Mouse (Mus musculus) lung, postnatal 4 days (tissue): ENCODE measurements around the gene Lad1.

ENCODE experiments used
- DNase-seq, 2 experiments: peaks; one replicate each; pipeline ENCODE4 v3.0.0; 2021

Lad1 gene

DNA sequence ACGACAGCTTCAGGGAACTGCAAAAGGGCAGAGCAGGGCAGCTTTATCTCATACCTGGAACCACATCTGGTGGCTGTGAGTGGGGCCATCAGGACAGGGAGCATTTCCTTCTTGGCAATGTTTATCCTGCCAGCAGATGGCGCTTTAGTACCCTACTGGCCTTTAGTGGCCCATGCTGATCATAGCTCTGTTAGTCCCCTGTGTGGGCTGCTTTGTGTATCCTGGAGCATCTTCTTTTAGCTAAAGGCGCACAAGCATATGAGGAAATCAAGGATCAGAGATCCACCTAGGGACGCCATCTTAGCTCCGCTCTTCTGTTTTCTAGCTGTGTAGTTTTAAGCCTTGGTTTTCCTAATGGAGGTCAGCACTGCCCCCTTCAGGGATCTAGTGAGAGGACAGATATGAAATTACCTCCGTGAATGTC lies 28.8 kb downstream of the Lad1 start:
- peak in 1 of 2 experiments; percentile 51 for DNase-seq

- no peak for DNase-seq
Measured at GRCm38 (mm10) chr1:135847611-135848351, 29.4 kb downstream of the Lad1 start.

GRCm38 (mm10) chr1:135850722-135851512 lies 32.5 kb downstream of the Lad1 start:
- peak; percentile 50 to 53 for DNase-seq

DNA sequence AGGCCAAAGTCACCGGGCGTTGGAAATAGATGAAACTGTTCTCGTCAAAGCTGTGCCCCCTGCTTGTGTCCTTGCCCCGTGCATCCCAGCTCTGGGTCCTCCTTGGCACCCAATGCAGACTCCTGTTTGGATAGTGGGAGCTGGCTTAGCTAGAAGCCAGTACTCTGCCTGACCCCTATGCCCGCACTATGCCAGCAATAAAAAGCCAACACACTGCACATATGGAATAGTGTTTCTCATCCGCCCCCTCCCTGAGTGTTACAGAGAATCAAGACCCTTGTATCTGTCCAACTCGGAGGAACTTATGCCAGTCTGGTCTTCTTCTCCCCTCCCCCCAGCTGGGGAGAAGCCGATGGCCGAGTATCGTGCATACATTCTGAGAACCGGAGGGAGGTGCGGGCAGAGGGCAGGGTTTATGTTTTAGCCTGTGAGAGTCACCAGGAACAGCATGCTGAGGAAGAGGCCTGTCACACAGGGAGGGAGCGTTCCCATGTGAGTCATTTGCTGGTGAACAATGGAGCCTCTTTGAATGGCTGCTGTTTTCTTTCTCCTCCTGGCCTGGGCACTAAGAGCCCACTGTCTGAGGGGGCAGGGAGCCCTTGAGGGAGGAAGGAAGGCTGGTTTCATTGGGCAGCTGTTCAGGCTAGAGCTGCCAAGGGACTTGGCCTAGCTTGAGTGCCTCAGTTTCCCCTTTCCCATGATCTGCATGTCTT lies 33.8 kb downstream of the Lad1 start:
- no peak for DNase-seq

DNA sequence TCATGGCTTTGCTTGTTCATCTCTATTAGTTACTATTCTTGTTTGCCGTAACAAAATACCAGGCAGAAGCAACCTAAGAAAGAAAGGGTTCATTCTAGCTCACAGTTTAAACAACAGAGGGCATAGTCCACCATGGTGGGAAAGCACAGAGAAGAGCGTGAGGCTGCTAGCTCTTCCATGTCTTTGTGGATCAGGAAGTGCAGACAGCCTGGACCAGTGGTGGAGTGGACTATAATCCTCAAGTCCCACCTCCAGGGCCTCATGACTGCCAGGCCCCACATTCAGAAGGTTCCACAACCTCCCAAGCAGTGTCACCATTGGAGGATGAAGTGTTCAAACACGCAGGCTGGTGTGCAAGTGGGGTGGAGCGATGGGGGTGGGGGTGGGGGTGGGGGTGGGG lies 34.8 kb downstream of the Lad1 start:
- no peak for DNase-seq

GRCm38 (mm10) chr1:135854591-135855343 lies 36.4 kb downstream of the Lad1 start:
- DNase-seq, result no peak

GRCm38 (mm10) chr1:135855344-135855687 lies 36.9 kb downstream of the Lad1 start:
- DNase-seq, result no peak

GRCm38 (mm10) chr1:135856070-135856469 lies 37.7 kb downstream of the Lad1 start:
- no peak for DNase-seq

DNA sequence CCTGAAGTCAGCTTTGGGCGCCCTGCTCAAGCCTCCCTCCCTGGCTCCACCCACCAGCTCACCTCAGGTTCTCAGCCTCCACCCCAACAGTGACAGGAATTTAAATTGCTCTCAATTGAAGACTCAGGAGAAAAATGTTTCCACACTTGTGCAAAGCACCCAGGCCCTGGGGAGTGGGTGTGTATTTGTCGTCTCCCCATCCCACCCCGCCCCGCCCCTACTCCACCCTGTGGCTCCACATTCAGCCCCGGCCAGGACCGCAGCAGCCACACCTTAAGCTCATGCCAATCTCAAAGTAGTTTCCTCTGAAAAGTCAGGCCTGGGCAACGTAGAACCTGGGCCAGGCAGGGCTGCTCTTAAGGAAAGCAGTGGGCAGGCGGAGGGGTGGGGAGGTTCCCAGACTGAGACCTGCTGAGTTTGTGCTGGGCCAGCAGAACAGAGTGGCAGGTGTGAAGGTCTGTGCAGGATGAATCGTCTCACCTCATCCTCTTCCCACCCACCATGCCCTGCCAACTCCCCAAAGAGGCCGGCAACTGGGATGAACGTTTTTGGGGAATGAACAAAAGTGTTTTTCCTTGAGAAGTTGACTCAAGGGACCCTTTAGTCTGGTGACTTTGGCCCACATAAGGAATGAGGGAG lies 38.9 kb downstream of the Lad1 start:
- DNase-seq, result no peak

- no peak for DNase-seq
Measured at GRCm38 (mm10) chr1:135858533-135858932, 40.1 kb downstream of the Lad1 start.

DNA sequence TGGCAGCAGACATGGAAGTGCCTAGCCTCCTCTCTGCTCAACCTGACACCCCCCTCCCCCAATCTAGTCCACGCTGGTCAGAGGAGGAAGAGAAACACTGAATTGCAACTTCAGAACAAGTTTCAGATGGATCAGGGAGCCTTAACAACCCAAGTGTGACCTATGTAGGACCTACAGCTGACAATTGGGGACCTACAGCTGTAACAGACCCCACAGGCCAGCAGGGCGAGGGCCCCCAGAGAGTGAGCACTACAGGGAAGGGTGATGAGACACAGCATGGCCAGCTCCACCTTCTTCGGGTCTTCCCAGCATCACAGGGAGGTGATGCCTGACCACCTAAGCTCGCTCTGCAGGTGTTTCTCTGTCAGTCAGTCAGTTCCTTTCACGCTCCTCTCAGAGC lies 42.7 kb downstream of the Lad1 start:
- no peak for DNase-seq

- DNase-seq, result no peak
Measured at GRCm38 (mm10) chr1:135861980-135862552, 43.7 kb downstream of the Lad1 start.

GRCm38 (mm10) chr1:135862561-135862960 lies 44.2 kb downstream of the Lad1 start:
- DNase-seq, result no peak

DNA sequence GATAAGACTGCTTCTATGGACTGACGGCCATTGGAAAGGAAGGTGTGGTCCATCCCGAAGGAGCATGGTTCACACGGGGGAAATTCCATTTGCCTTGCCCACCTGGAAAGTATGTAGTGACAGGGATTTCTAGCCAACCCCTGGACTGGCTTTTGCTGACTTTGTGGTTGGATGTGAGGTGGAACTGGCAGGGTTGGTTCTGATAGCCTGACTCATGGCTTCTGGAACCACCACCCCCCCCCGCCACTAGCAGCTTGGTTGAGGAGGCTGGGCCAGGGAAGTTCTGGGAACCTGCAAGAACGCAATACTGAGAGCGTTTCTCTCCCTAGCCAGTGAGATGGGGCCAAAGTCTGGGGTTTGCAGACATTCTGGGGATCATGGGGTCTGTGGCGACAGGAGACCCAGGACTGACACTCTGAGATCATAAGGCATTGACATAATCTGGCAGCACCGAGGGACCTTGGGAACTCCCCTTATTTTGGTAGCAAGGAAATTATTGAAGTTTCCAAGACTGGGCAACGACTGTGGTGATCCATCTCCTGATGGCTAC lies 45.5 kb downstream of the Lad1 start:
- no peak for DNase-seq

- no peak for DNase-seq
Measured at GRCm38 (mm10) chr1:135864830-135865229, 46.4 kb downstream of the Lad1 start.

DNA sequence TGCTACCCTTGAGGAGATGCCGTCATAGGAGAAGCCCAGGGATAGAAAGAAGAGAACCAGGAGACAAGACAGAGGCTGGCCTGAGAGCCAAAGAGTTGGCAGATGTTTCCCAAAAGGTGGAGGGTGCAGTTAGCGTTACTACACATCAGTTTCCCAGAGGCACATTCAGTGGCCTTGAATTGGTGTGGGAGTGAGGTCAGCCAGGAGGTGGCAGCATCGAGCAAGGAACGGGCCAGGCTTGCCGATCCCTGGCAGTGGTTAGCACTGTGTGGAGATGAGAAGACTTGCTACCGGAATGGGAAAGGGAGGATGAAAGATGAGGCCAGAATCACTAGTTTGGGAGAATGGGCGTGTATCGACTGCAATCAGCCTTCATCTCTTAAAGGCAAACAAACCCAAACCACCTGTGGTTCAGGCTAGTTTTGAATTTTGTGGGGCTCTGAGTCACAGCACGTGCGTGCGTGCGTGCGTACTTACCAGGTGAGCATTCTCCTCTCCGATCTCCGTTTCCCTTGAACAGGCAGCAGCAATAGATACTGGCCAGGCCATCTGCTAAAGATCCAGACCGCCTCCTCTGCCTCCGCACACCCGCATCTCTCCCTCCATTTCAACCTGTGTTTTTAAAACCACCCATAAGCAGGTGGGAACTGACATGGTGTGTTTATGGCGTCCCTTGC lies 47.3 kb downstream of the Lad1 start:
- peak; percentile 74 to 87 for DNase-seq

- DNase-seq, result no peak
Measured at GRCm38 (mm10) chr1:135868570-135868969, 50.2 kb downstream of the Lad1 start.

- no peak for DNase-seq
Measured at GRCm38 (mm10) chr1:135872991-135873390, 54.6 kb downstream of the Lad1 start.

GRCm38 (mm10) chr1:135877248-135877647 lies 58.9 kb downstream of the Lad1 start:
- no peak for DNase-seq

GRCm38 (mm10) chr1:135882385-135883109 lies 64.1 kb downstream of the Lad1 start:
- peak in 1 of 2 experiments; percentile 66 for DNase-seq
